Mouse (Mus musculus): ENCODE measurements around the gene Kcna10.

DNA sequence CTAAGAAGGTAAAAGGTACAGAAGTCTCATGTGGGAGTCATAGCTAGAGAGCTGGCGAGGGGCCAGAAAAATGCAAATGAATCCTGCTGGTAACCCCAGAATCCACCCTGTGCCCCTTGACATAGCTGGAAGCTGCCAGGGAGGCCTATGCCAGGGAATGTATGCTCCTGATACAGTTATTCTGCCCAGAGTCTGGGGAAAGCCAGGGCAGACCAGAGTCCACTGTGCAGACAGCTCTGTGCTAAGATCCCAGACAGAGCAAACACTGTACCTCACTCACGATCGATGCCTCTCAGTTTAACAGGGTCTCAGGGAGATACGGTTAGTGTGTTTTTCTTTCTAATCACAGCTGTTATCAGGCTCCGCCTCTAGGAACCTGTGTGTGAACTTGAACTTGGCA, 47.0 kb downstream of the Kcna10 start:
- TF ChIP-seq CTCF (IDR thresholded peaks at IDR 0.05; ENCODE audit: borderline replicate concordance, control insufficient read depth, extremely low read depth, insufficient read depth, low read length, poor library complexity) (no peak), POLR2A (IDR thresholded peaks at IDR 0.05; ENCODE audit: control insufficient read depth, extremely low read depth, insufficient read depth, low read length, poor library complexity) (no peak)

Data from thymus, adult 2 months (tissue).